Mouse (Mus musculus) testis, adult 2 months (tissue): ENCODE results near the gene Pim2.

Experiments
- CTCF ChIP-seq: fragments of 200-500 bp; IDR thresholded peaks from 2 replicates; pipeline ENCODE4 v1.5.1; 2012; ENCODE audit warnings: low read depth, mild to moderate bottlenecking, inconsistent platforms, low read length, moderate library complexity; ENCODE audit not compliant: control insufficient read depth, insufficient read depth, insufficient replicate concordance
- POLR2A ChIP-seq: fragments of 200-500 bp; IDR thresholded peaks from 2 replicates; pipeline ENCODE4 v1.6.1; 2012; ENCODE audit warnings: low read depth, mild to moderate bottlenecking, inconsistent platforms, low read length, moderate library complexity; ENCODE audit not compliant: control insufficient read depth

DNA sequence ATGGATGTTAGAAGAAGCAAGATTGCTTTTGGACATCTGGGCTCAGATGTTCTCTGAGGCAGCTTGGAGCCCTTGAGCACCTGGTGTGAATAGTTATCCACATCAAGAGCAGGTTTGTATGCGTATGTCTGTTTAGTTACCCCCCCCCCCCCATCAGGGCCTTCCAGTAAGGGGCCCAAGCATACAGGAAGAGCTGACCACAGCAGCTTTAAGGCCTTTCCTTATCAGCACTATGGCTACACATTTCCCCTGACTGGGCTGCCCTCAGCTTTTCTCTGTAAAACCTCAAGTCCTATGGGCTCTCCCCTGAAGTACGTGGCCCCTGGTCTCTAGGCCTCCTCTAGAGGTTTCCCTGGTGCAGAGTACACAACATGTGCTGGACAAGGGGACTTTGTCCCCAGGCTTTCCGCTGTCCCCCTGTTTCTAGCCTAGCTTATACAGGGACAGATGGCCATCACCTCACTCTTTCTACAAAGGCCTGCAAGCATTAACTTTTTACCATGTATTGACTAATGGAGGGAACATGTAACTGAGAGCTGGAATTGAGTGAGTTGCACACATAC is 18.8 kb upstream of the Pim2 start:
- no peak for TF ChIP-seq POLR2A
- TF ChIP-seq CTCF, result no peak
